Mouse (Mus musculus) embryonic facial prominence, embryonic 13.5 days (tissue): ENCODE measurements around the gene Meis2. TPM values are rescaled to one million over a fixed set of nuclear protein-coding genes. Genes with fewer than 3 reads are reported as not detected.
A peak's percentile ranks its signal among the peaks of the same experiment; 100 is the strongest.

ENCODE experiments used
- ATAC-seq: fragments of 200-750 bp; cut with Nextera tagmentation; 2 replicates; pipeline ENCODE4 v1.8.0; 2017; ENCODE audit warnings: low read depth; ENCODE audit not compliant: insufficient number of reproducible peaks, insufficient read depth, low FRiP score, low TSS enrichment
- H3K27ac ChIP-seq: fragments of 300-500 bp; sonication (generic); 2 replicates; pipeline ENCODE4 v1.5.1; 2015; ENCODE audit warnings: moderate library complexity, mild to moderate bottlenecking, inconsistent platforms
- H3K27me3 ChIP-seq: fragments of 300-500 bp; sonication (generic); 2 replicates; pipeline ENCODE4 v1.6.1; 2015; ENCODE audit warnings: mild to moderate bottlenecking, inconsistent platforms
- H3K36me3 ChIP-seq: fragments of 300-500 bp; sonication (generic); 2 replicates; pipeline ENCODE4 v1.6.1; 2015; ENCODE audit warnings: mild to moderate bottlenecking, inconsistent platforms
- H3K4me1 ChIP-seq: fragments of 300-500 bp; sonication (generic); 2 replicates; pipeline ENCODE4 v1.6.1; 2015; ENCODE audit warnings: inconsistent platforms
- H3K4me2 ChIP-seq: fragments of 300-500 bp; sonication (generic); 2 replicates; pipeline ENCODE4 v1.6.1; 2015; ENCODE audit warnings: moderate library complexity, mild to moderate bottlenecking, inconsistent platforms
- H3K4me3 ChIP-seq: fragments of 300-500 bp; sonication (generic); 2 replicates; pipeline ENCODE4 v1.5.1; 2015; ENCODE audit warnings: mild to moderate bottlenecking, inconsistent platforms
- H3K9ac ChIP-seq: fragments of 300-500 bp; sonication (generic); 2 replicates; pipeline ENCODE4 v1.6.1; 2015; ENCODE audit warnings: mild to moderate bottlenecking, inconsistent platforms
- H3K9me3 ChIP-seq: fragments of 300-500 bp; sonication (generic); 2 replicates; pipeline ENCODE4 v1.6.1; 2016; ENCODE audit warnings: inconsistent platforms
- whole genome bisulfite sequencing: fragments of 180-500 bp; shearing (Covaris S2); methylation state at CpG from one replicate; pipeline ENCODE4 v1.1.7; 2015; ENCODE audit warnings: mixed read lengths; 5-methylcytosine and 5-hydroxymethylcytosine counted together
- polyA plus RNA-seq: library from polyadenylated mRNA; unstranded; fragments of >200 nt; fragmentation: Nextera tagmentation; extraction: Ambion mirVana; gene quantifications from 2 replicates; pipeline ENCODE4 v1.2.1, GENCODE M21; 2015

Gene Meis2
- polyA plus RNA-seq, 1 experiment from 2014 or later = 43.1 TPM

DNA sequence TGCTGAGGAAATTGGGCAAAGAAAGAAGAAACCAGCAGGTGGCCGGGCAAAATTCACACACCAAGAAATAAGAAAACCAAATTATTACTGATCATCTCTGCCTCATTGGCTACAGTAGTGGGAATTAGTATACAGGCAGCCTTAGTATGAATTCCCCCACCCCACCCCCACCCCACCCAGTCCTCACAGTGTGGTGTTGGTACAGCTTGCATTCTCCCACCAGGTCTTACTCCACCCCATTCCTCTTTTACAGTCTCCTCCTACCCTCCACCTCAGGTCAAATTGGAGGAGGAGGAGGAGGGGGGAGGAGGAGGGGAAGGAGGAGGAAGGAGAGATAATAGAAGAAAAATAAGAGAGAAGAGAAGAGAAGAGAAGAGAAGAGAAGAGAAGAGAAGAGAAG, 6.0 kb downstream of the Meis2 start:
- peak overlapping the region; percentile 62 for H3K4me3 ChIP-seq
- WGBS = 67% methylated on average over 1 of the region's 1 CpGs
- peak overlapping the region; percentile 87; the same call in 1 of the 2 replicates for H3K9ac ChIP-seq
- H3K27me3 ChIP-seq = peaks cover 51% of the 10 kb centered on the region
- no peak for ATAC-seq
- H3K27ac ChIP-seq = 0 out of 2 replicates have a peak overlapping the region, but pooled peaks have one; percentile 94
- no peaks in the 10 kb centered on the region for H3K36me3 ChIP-seq
- peak overlapping the region; percentile 72 for H3K4me2 ChIP-seq
- H3K4me1 ChIP-seq = peaks cover 39% of the 10 kb centered on the region
- no peaks in the 10 kb centered on the region for H3K9me3 ChIP-seq

DNA sequence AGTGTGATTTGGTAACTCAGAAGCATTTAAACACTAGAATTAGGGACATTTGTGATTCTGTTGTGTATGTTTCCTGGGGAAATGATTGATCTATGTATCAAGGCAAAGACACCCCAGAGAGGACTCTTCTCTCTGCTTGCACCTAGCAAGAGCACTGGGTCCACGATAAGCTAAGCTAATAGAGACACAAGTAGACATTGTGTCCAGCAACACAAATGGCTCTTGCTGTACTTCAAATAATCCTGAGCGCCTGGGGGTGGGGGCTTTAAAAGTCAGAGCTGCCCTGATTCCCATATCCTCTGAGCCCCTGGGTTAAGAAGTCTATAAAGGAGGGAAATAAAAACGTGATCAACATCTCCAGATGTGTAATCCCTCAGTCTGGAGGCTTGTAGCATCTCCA, 6.6 kb downstream of the Meis2 start:
- peaks cover 39% of the 10 kb centered on the region for H3K4me1 ChIP-seq
- no peaks in the 10 kb centered on the region for H3K36me3 ChIP-seq
- no peak for ATAC-seq
- no peaks in the 10 kb centered on the region for H3K9me3 ChIP-seq
- WGBS = 29% methylated on average over 3 of the region's 3 CpGs
- H3K9ac ChIP-seq = no peak overlapping the region
- no peak overlapping the region for H3K27ac ChIP-seq
- peak overlapping the region; percentile 72 for H3K4me2 ChIP-seq
- peak overlapping the region; percentile 25 for H3K4me3 ChIP-seq
- peaks cover 52% of the 10 kb centered on the region for H3K27me3 ChIP-seq

DNA sequence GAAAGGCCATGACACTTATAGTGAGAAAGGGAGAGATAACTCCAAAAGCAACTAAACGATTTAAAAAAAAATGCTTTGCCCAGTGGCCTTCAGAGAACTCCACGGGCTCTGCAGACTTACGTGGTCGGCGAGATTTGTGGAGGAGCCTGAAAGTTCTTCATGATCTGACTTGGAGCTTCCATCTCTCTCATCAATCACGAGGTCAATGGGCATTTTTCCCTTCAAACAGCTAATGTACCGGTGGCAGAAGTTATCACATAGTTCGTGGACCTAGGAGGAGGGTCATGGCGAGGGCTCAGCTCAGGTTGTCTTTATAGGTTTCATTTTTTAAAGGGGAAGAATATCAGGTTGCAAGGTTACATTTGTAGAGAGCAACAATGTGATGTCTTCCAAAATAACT, 7.1 kb downstream of the Meis2 start:
- Histone ChIP-seq H3K4me2 (peak overlapping the region; percentile 72), H3K4me1 (peaks cover 39% of the 10 kb centered on the region), H3K36me3 (no peaks in the 10 kb centered on the region), H3K27ac (no peak overlapping the region), H3K27me3 (peaks cover 56% of the 10 kb centered on the region), H3K9ac (peak overlapping the region; percentile 55; the same call in 1 of the 2 replicates), H3K9me3 (no peaks in the 10 kb centered on the region), H3K4me3 (peak overlapping the region; percentile 25; the same call in 1 of the 2 replicates)
- ATAC-seq = no peak
- 58% methylated on average over 9 of the region's 9 CpGs for whole genome bisulfite sequencing

DNA sequence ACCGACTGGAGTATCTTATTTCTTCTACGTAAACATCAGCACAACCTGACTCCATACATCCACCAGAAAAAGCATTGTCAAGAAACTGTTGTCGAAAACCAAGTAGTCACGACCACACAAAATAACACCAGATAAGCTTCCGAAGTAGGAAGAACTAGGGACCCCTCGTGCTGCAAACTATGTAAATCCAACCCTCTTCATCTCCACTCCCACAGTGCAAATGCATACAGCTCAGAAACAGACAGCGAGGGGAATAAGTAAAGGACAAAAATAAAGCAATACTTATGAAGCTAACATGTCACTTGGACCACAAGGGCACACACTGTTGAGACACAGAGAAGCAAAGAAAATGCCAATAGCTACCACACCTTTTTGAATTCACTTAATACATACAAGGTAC, 8.8 kb downstream of the Meis2 start:
- H3K4me1 ChIP-seq = peaks cover 37% of the 10 kb centered on the region
- H3K9ac ChIP-seq = no peak overlapping the region
- H3K4me3 ChIP-seq = peak overlapping the region; percentile 25
- 62% methylated on average over 7 of the region's 7 CpGs for WGBS
- no peaks in the 10 kb centered on the region for H3K36me3 ChIP-seq
- H3K4me2 ChIP-seq = peak overlapping the region; percentile 72
- no peaks in the 10 kb centered on the region for H3K9me3 ChIP-seq
- H3K27ac ChIP-seq = 0 out of 2 replicates have a peak overlapping the region, but pooled peaks have one; percentile 4
- peaks cover 56% of the 10 kb centered on the region for H3K27me3 ChIP-seq
- no peak for ATAC-seq

DNA sequence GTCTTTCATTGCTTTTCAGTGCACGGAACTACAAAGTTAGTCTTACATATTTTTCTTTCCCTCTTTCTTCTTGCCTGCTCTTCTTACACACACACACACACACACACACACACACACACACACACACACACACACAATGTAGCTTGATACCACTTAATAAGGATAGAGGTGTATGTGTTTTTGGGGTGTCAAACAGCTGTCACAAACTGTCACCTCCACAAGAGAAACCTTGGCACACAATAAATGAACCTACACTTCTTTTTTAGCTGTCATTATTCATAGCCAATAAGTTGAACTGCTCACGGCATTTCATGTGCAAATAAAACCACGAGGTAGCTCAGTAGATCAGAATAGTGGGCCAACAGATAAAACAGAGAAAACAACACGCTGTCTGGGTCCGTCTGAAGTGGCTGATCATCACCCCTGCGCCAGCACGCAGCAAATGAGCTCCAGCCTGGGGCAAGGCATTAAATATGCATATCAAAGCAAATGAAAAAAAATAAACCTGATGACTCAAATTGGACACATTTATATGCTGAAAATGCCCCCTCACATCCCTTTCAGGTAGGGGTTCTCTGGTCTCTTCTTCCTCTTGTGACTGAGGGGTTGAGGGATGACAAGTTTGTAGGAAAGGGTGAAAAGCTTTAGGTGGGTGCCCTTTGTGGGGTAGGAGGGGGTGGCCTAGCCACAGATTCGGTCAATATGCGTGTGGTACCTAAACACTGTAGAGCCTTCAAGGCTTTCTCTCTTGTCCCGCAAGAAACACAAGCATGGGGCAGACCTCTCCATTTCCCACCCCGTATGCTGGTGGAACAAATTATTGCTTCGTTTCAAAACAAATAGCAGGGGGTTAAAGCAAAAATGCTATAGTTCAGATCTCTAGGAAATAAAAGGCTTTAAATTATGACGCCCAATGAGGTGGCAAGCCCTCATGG, 9.7 kb downstream of the Meis2 start:
- Histone ChIP-seq H3K4me2 (peak overlapping the region; percentile 72), H3K9ac (0 out of 2 replicates have a peak overlapping the region, but pooled peaks have one; percentile 36), H3K27ac (no peak overlapping the region), H3K4me1 (peaks cover 28% of the 10 kb centered on the region), H3K9me3 (no peaks in the 10 kb centered on the region), H3K4me3 (peak overlapping the region; percentile 25; the same call in 1 of the 2 replicates), H3K36me3 (no peaks in the 10 kb centered on the region), H3K27me3 (peaks cover 54% of the 10 kb centered on the region)
- WGBS = 55% methylated on average over 13 of the region's 13 CpGs
- no peak for ATAC-seq

DNA sequence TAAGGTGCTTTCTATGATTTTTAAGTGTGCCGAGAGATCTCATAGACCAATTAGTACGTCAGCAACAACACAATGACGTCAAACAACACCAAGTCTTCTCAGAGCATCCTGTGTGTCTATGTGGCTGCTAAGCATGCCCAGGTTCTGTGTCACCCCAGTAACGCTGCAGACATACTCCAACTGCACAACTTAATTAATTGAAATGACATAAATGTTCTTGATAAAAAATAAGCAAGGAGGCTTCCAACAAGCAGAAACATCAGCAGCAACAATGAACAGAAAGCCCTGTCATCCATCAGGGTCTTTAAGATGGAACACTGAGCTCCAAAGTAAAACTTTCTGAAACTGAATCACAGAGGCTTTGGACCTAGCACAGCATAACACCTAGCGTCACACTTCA, 11.7 kb downstream of the Meis2 start:
- peaks cover 25% of the 10 kb centered on the region; the same call in 1 of the 2 replicates for H3K4me1 ChIP-seq
- H3K27me3 ChIP-seq = peaks cover 34% of the 10 kb centered on the region
- WGBS = 74% methylated on average over 5 of the region's 5 CpGs
- no peaks in the 10 kb centered on the region for H3K36me3 ChIP-seq
- H3K27ac ChIP-seq = no peak overlapping the region
- no peak overlapping the region for H3K4me3 ChIP-seq
- ATAC-seq = no peak
- H3K9ac ChIP-seq = no peak overlapping the region
- peak overlapping the region; percentile 22 for H3K4me2 ChIP-seq
- H3K9me3 ChIP-seq = no peaks in the 10 kb centered on the region

DNA sequence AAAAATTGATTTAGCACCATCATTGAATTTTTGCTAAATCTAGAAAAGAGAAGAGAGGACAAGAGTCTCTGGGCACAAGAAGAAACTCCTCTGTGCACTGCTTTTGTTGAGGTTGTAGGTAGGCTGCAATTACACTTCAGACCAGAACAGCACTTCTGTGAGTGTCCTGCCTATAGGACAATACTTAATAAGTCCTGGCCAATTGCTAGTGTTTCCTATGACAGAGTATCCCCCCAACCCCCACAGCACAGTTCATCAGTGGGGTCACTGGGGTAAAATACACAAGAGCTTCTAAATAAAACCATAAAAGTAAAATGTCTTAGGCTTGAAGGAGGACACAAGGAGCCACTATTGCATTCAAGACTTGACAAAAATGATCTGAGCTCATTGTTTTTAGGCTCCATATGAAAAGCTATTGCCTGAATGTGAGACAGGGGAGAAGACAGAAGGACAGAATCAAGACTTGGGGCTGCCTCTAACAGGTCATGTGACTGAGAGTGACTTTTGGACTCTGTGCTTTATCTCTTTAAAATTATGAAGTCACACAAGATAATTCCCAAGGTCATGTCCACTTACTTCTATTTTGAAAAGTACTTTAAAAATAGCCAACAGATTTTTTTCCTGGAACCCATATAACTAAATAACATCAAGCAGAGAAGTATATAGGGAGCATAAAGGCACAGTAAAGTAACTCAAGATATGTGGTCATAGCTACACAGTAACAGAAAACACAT, 12.8 kb downstream of the Meis2 start:
- no peaks in the 10 kb centered on the region for H3K36me3 ChIP-seq
- H3K4me1 ChIP-seq = peaks cover 21% of the 10 kb centered on the region; the same call in 1 of the 2 replicates
- H3K27ac ChIP-seq = no peak overlapping the region
- peaks cover 23% of the 10 kb centered on the region for H3K27me3 ChIP-seq
- peak overlapping the region; percentile 7; the same call in 1 of the 2 replicates for H3K4me2 ChIP-seq
- ATAC-seq = no peak
- H3K9ac ChIP-seq = no peak overlapping the region
- no peak overlapping the region for H3K4me3 ChIP-seq
- H3K9me3 ChIP-seq = no peaks in the 10 kb centered on the region

DNA sequence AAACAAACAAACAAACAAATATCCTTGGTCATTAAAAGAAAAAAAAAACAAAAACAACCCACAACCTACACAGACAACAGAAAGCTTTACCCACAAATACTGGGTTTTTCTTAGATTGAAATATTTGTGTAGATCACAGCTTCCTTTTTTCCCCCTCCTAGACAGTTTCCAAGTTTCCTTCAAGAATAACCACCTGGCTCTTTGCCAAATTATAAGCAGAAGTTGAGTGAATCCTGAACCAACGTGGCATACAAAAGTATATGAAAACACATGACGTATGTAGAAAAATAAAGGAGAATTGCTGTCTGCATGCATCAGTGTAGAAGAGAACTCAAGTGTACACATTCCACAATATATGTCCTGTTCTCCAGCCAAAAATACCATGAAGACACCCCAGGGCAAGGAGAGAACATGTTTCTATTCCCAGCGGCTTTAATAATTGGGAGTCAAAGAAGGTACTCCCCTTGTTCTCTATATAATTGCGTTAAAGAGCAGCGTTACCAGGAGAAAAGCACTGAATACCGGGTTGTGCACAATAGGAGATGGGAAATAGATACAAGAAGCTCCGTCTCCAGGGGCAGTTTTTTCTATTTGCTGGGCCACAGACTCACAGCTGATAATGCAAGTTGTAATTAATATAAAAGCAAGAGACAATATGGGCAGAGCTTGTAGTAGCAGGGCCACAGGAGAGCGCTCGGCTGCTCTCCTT, 13.6 kb downstream of the Meis2 start:
- 50% methylated on average over 9 of the region's 9 CpGs for WGBS
- Histone ChIP-seq H3K9me3 (no peaks in the 10 kb centered on the region), H3K27ac (no peak overlapping the region), H3K4me1 (peaks cover 25% of the 10 kb centered on the region), H3K4me2 (peak overlapping the region; percentile 7; the same call in 1 of the 2 replicates), H3K9ac (no peak overlapping the region), H3K27me3 (peaks cover 16% of the 10 kb centered on the region), H3K4me3 (no peak overlapping the region), H3K36me3 (no peaks in the 10 kb centered on the region)
- ATAC-seq = no peak

DNA sequence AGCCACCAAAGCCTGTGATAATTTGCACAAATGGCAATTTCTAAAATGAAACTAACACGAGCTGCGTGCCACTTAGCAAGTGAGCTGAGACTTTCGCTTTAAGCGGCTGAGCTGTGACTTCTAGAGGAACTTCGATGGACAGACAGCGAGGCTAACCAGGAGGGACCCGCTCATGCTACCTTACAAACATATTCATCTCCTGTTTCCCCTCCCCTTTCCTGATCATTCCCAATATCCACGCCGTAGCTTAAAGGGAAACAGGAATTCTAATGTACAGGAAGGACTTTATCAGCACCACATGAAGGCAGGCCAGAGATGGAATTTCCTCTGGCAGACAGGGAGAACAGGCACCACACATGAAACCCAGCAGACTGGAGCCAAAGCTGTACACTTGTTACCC, 15.9 kb downstream of the Meis2 start:
- Histone ChIP-seq H3K27me3 (0 out of 2 replicates have a peak, but pooled peaks cover 5% of the 10 kb centered on the region), H3K9ac (no peak overlapping the region), H3K4me2 (peak overlapping the region; percentile 25), H3K36me3 (no peaks in the 10 kb centered on the region), H3K27ac (no peak overlapping the region), H3K9me3 (no peaks in the 10 kb centered on the region), H3K4me1 (peaks cover 25% of the 10 kb centered on the region), H3K4me3 (no peak overlapping the region)
- ATAC-seq = no peak
- 74% methylated on average over 9 of the region's 9 CpGs for WGBS

DNA sequence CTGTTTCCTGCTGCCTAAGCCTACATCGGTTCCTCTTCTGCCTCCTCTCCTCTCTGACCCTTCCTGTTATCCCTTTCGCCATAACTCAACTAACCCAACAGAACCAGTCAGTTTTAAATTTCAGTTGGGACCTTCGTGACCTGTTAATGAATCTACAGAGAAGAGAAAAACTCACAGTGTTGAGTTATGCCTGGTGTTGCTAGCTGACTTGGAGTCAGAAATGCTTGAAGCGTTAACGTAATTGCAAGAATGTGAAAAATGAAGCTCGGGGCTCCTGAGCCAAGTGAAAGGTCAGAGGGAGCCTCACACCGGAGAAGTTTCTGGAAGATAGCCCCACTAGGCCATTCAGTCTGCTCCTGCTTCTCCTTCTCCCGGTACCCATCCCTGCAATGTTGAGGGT, 18.3 kb downstream of the Meis2 start:
- H3K4me3 ChIP-seq = no peak overlapping the region
- H3K9ac ChIP-seq = no peak overlapping the region
- H3K4me1 ChIP-seq = peaks cover 23% of the 10 kb centered on the region
- H3K27me3 ChIP-seq = no peaks in the 10 kb centered on the region
- no peaks in the 10 kb centered on the region for H3K36me3 ChIP-seq
- WGBS = 36% methylated on average over 8 of the region's 8 CpGs
- H3K27ac ChIP-seq = peak overlapping the region; percentile 22; the same call in 1 of the 2 replicates
- H3K4me2 ChIP-seq = no peak overlapping the region
- ATAC-seq = no peak
- H3K9me3 ChIP-seq = no peaks in the 10 kb centered on the region

DNA sequence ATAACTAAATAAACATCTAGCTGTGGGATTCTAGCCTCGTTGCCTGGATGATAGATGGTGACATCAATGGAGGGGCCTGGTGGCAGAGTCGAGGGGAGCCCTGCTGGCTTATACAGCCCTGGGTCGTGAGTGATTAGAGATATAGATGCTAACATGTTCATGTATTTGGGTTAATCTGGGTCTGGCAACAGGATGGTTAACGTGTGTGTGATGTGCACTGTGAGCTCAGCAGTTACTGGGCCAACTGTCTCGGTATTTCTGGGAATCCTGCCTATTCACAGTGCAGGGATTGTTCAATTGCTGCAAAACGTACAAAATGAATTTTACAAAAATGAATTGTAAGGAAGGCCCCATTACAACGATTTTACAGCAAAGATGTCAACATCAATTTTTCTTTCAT, 20.6 kb downstream of the Meis2 start:
- Histone ChIP-seq H3K4me2 (no peak overlapping the region), H3K4me3 (no peak overlapping the region), H3K9ac (no peak overlapping the region), H3K9me3 (no peaks in the 10 kb centered on the region), H3K36me3 (0 out of 2 replicates have a peak, but pooled peaks cover 3% of the 10 kb centered on the region), H3K27me3 (no peaks in the 10 kb centered on the region), H3K27ac (no peak overlapping the region), H3K4me1 (peaks cover 20% of the 10 kb centered on the region)
- WGBS = 59% methylated on average over 7 of the region's 7 CpGs
- ATAC-seq = no peak
